Mouse (Mus musculus) c-Kit-positive CD71-positive TER-119-negative erythroid progenitor cells, embryonic 14.5 days (primary cell): ENCODE measurements around the gene Fryl.

ENCODE experiments used
- DNase-seq: peaks from one replicate; pipeline ENCODE4 v3.0.0-alpha.2; 2013; ENCODE audit warnings: low read depth

Gene Fryl

DNA sequence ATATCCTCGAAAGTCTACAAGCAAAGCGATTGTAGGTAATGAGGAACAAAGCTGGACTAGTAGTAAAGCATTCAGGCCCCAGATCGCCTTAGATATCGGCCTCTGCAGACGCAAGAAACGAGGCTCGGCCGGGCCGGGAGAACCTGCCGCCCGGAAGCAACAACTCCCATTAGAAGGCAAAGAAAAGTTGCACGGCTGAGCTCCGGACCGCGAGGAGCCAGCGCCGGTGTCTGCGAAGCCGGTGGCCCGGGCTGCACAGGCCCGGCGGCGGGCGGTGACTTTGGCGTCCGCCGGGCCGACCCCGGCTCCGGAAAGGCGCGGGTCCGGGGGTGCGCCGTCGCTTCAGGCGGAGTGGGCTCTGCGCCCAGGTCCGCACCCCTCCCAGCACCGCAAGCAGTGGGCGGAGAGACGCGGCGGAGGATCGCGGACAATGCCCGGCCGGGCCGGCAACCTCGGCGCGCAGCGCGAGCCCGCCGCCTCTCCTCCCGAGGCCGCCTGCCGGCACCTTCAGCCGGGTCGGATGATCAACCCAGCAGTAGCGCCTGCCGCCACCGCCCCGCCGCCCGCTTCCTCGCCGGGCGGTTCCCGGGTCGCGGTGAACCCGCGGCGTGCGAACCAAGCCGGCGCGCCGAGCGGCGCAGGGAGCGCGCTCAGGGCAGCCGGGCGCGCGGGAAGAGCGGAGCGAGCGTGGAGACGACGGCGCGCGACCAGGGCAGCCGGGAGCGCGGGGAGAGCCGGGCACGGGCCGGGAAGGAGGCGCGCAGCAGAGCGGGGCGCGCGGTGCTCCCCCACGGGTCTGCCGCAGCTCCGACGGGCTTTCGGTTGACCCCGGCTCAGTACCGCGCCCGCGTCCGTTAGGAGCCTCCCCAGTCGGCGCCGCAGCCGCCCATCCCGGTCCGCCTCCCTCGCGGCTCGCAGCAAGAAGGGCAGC is 833 bp downstream of the Fryl start:
- peak; percentile 34 for DNase-seq

DNA sequence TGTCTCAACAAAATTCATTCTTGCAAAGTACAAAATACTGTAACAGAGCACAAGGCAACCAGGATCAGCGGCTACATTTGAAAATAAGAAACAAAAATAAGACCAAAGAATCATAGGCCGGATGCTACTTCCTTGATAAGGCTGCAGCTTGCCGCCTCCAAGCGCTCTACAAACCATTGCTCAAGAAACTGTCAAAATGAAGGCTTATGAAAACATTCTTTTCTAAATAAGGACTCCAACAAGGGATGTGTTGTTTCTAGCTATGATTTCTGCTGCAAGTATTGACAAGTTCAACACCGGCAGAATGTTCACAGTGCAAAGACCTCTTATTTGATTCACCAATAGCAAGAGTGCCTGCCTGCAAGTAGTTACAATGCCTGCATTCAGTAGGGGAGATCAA is 1.8 kb downstream of the Fryl start:
- peak; percentile 33 for DNase-seq

DNA sequence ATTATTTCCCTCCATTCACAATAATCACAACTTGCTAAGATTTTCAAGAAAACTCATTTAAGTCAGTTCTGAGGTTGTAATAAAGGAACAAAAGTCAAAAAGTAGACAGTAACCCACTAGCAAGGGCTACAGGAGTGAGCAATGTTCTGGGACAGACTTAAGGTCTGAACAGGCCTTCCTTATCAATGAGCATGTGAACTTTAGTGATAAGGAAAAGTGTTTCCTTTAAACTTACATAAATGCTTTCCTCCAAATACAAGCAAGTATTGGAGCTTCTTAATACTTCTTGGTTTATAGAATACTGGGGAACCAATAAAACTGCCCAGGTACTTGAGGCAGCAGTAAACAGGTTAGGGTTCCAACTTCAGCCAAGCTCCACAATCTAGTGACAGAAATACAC is 3.7 kb downstream of the Fryl start:
- peak; percentile 34 for DNase-seq

DNA sequence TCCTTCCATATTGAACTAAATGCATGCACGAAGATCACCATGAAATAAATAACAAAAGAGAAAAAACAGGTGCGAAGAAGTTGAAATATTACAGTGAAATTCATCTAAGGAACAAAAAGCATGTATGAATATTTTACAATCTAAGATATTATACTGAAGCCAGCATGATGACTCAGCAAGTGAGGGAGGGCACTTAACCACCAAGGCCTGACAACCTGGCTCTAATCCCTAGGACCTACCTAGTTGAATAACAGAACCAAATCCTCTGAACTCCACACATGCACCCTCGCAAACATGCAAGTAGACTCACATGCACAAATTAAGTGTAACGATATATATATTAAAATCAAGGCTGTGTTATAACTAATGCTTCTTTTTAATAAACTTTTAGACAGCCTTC is 7.1 kb downstream of the Fryl start:
- no peak for DNase-seq

DNA sequence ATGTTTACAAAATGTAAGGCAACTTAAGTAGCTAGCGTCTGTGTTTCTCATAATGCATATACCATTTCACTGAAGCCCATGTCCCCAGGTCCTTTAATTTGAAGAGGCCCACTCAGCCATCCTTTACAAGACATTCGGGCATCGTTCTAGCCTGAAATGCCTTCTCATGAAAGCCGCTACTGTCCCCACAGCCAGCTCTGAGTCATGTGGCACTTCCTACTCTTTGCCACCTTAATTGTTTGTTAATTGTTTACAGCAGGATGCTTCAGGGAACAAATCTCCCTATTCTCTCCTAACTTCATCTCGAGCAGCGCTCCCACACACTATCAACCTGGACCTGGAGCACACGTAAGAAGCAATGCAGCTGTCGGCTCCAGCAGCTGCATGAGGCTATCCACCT is 8.2 kb downstream of the Fryl start:
- DNase-seq, result no peak

DNA sequence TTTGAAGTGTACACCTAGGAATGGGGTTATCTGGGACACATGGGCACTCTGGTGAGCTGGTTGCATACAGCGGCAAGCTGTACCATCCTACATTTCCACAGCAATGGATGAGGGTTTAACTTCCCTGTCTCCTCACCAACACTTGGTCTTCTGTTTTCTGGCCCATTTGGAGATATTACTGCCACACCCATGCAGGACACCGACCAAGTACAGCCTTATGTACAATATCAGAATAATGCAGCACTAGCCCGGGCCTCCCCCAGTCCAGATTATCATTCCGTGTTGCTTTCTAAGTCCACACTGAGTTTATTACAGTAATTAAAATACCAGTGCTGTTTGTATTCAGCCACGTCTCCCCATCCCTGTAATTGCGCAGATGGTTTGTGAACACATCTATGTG is 10.0 kb downstream of the Fryl start:
- DNase-seq, result peak; percentile 31

DNA sequence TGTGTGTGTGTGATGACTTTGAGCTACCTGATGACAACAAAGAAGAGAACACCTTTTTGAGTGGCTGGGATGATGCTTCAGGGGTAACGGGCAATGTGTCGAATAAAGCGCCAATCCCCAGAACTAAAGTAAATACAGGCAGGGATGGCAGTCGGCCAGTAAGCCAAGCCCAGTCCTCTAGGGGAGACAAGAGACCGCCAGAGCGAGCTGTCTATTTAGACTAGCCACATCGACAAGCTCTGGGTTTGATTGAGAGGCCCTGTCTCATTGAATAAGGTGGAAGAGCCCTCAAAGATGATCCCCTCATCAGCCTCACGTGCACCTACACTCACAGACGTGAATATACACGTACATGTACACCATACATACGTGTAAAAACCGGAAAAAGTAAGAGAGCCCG is 12.0 kb downstream of the Fryl start:
- no peak for DNase-seq

DNA sequence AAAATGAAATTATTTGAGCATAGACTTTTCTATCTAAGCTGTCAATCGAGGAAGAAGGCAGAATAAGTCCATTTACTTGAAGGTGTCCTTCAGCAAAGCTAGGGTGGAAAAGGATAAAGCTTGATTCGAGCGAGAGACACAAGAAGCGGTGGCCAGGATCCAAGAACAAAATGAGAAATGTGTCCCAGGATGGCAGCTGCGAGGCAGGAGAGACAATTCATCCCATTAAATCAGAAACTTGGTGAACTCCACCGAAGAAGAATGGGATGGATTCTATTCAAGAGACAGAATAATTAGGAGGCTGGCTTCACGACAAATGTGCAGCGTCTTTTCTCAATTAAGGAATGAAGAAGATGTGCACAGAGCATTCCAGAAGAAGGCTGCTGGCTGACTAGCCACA is 14.5 kb downstream of the Fryl start:
- no peak for DNase-seq

DNA sequence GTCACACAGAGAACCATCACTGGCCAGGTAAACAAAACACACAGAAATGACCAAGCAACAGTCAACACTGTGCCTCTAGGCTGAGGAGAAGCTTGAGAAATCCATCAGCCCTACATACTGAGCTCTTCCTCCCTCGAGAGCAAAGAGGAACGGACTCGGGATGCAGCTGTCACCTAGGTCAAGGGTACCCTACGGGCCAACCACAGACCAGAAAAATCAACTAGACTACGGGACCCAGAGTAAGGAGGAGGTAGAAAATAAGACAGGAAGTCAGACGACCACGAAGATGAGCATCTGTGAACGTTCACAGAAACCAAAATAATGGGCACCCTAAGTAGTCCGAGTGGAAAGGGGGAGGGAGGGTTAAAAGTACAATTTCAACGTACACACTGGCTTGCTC is 15.1 kb downstream of the Fryl start:
- no peak for DNase-seq

DNA sequence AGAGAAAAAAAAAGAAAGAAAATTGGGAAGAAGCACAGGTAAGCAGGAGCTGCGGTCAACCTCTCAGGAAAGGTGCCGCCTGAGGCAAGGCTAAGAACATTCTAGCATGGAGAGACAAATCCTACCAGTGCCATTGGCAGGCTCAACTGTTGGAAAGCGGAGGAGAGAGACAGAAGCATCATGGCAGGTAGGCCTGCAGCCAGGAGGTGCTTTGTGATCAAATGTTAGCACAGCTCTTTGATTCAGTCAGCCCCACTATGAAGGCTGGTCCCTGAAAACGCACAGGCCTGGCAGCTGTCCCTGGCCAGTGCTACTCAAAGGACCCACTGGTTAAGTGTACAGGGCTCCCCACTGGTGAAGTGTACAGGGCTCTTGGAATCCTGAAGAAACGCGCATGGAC is 16.0 kb downstream of the Fryl start:
- no peak for DNase-seq

DNA sequence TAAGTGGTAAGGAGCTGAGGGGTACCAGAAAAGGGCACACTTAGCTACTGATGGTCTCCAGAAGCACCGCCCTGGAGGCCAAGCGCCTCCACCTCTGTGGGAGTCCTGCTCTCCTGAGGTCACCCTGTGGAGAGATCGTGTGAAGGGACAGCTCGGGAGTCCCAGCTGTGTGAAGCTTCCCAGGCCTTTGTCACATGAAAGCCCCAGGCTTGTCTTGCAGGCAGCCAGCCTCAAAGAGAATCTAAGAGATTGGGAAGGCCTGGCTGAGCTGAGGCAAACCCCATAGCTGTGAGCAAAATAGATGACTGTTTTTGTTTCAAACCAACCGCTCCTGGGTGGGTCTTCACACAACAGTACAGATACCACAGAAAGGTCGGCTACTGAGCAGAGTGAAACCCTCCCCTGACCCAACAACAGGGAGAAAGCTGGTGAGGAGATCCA is 19.5 kb downstream of the Fryl start:
- DNase-seq, result no peak

DNA sequence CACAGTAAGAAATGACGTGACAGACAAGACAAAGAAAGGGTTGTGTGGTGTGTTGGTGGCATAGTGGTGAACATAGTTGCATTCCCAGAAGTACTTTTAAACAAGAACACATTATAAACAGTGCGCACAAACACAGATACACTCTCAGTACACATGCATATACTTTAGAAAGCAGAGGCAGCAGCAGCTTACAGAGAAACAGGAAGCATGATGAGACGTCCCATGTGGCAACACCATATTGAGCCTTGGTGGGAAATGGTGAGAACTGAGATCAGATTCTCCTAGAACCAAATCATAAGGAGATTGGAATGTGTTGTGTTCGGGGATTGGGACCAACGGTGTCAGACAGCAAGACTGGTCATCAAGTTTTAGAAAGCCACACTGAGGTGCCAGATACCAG is 21.2 kb downstream of the Fryl start:
- no peak for DNase-seq

DNA sequence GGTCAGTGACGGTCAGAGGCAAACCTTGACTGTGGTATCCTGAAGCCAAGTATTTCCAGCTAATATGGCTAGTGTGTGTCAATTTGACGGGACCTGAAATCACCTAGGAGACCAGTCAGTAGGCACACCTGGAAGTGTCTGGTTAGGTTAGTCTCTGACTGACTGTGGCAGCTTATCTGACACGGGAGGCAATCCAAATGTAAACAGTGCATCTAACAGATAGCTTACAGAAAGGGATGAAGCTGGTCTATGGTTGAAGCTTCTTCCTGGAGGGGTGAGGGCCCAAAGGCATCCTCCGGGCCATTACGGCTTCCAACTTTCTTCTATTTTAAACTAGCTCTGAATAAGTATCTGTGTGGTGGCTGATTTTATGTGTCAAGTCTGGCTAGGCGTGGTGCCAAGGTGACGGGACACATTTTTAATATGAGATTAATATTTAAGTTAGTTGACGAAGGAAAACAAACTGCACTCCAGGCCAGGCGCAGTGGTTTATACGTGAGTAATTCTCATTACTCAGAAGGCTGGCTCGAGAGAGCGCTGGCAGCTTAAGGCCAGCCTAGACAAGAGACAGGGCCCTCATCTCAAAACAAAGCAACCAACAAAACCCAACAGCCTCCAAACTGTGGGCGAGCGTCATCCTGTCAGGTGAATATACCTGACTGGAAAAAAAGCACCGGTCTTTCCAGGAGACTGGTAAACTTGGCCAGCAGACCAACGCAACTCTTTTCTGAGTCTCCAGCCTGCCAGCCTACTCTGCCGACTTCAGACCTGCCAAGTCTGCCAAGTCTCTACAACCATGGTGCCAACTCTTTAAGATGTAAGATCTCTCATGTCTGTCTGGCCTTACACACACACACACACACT is 23.2 kb downstream of the Fryl start:
- no peak for DNase-seq

DNA sequence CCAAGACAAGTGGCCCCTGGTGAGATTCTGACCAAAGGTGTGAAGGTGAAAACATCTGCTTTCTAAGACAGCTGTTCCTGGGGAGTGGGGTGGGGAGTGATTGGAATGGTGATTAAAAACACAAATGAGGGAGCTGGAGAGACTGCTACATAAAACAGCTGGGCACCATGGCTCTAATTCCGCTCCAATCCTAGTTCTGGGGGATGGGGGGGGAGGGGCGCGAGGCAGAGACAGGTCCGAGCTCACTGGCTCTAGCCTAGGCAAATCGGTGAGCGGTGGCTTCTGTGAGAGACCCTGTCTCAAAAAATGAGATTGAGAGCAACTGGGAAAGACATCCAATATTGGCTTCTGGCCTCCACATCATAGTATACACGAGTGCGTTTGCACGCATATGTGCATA is 24.2 kb downstream of the Fryl start:
- DNase-seq, result no peak

DNA sequence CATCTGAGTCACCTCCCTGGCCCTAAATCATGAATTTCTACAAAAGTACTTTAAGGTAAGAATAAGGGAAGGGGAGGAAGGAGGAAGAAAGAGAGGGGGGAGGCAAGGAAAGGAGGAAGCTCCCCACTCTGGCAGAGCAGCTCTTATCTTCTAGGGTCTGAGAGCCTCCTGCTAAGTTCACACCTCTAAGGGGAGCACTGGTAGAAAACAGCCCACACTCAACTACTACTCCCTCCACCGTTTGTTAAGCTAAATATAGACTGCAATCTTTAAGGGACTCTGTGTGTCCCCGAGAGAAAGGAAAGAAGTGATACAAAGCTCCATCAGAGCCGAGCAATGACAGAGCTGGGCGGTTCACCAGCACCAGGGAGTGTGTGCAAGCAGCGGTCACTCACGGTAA is 24.6 kb downstream of the Fryl start:
- DNase-seq, result no peak

DNA sequence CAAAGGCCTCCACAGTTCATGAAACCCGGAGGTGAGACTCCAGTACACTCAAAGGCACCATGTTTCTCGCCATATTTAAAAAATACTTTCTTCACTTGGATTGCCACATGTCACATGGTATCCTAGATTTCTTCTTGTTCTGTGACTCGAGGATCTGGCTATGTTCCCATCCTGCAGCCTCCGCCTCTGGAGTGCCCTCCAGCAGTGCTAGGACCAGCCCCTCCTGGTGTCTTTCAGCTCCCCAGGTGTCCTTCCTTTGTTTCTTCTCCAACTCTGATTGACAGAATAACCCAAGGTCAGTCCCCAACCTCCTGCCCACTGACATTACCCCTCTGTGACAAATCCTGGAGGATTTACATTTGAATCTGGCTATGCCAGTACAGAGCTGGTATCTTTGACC is 26.2 kb downstream of the Fryl start:
- no peak for DNase-seq

DNA sequence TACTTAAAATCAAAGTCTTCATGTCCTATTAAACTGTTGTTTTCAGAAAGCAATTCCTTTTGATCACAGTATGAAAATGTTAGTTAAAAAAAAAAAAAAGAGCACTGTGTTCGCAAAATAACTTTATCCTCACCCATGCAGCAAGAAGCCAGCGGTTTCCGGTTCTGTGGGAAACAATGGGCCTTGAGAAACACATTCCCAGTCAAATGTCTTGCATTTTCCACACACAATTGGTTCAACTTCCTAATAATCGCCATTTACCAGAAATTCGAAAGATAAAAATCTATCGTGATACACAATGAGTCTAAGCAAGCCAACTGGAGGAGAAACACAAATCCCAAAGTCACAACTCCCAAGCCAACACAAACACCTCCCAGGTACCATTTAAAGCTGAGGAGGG is 27.0 kb downstream of the Fryl start:
- DNase-seq, result no peak

DNA sequence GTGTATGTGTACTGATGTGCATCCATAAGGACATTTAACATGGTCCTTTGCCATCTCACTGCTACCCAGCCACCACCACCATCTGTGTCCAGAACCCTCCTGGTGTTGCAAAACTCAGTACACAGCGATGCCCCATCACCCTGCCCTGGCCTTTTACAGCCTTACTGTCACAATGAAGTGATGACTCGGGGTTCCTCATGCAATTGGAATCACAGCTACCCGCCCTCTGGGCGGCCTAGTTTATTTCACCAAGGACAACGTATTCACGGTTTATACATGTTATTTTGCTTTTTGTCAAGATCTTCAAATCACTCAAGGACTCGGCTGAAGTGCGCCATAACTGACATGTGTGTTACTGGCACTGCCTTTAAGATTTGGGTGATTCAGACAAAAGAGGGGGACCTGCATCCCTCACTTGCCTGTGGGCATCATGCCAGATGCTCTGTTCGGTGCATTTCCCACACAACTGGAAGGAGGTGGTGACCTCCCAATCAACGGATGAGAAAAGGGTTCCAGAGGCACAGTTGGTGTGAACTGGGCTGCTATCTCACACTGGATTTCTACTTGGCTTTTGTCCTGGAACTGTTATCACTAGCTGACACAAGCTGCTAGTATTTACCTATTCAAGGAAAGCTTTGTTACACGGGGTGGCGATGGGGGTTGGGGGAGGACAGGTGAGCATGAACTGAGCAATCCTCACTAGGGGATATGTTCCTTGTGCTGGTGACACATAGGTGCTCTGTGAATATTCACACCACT is 27.9 kb downstream of the Fryl start:
- peak; percentile 24 for DNase-seq

DNA sequence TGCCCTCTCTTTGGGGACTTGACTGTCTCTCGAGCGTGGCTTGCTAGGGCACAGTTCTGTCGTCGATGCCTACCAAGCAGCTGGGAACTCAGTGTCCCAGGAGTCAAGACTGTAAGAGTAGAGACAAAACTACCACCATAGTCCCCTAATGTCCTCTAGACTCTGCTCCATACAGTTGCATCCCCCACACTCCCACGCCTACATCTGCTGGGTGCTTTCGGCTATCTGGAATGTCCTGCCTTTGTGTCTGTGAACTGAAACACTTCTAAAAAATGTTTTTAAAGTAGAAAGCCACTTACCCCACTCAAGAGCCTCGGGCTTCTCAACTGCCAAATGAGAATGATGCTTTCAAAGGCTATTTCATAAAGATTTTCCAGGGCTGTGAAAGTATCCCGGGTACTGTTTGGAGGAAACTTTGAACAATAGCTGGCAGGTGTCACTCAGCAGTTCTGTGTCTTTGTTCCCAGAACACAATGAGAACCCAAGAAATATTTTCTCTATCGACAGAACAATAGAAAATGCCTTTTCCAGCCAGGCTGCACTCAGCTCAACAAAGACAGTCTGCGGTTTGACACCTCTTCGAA is 28.8 kb downstream of the Fryl start:
- DNase-seq, result no peak

DNA sequence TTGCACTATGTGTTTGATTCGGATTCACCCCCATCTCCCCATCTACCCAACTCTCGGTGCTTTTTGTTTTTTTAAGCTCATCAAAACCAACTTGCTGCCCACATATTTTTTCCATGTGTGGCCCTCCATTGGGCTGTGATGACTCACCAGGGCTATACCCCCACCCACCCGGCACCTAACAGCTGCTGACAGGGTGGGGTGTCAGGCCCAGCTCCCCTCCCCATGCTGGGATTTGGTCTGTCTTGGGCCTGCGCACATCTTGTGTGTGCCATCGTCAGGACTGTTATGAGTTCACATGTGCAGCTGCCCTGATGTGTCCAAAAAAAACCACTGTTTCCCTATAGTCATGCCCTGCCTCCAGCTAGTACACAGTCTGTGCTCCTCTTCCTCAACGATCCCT is 33.4 kb downstream of the Fryl start:
- DNase-seq, result no peak

DNA sequence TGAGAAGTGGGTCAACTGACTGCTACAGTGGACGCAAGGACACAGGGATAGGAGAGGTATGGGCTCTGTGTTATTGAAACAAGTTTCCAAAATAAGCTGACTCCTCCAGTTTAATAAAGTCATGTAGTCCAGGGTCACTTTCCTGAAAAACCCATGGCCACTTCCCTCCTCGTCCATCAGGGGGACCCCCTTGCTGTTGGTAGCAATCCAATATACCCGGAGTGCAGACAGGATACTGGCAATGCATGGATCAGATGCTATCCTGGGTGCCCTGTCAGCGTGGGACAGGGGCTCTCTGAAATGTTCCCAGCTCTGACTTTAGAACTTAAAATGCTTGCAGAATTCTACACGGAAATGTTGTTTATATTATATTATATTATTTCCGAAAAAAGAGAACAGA is 34.0 kb downstream of the Fryl start:
- DNase-seq, result no peak

DNA sequence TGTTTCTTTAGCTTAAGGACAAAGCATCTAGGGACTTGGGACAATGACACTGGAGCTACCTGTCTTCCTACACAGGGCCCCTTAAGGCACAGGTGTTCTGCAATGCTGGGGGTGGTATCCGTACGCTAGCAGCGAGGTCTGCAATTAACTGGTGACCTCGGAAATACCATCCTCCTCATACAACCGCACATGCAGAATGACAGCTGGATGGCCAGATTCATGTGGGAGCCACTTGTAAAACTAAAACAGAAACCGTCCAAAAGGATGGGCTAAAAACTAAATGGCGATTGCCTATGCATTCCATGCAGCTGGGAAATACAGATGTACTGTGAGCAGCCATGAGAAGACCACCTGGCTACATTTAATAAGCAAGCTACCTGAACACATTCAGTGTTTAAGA is 34.6 kb downstream of the Fryl start:
- DNase-seq, result no peak
